ENCODE assay signal across 21 mouse cellular contexts in the genomic region with DNA sequence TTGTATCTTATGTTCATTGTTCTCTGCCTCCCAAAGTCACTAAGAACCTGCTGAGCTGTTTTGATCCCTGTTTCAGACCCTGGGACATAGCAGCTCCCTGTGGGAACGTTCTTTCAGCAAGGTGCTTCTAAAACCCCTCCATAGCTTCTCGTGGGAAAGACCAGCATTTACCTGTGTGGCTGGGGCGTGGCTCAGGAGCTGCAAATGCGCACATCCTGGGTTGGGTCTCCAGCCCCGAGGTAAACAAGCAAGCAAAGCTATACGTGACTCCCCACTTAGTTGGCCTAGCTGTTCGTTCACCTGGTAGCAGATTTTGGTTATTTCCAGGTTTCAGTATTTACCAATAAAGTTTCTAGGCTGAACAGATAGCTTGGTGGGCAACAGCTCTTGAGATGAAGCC. TPM values are rescaled to one million over a fixed set of nuclear protein-coding genes. Genes with fewer than 3 reads are reported as not detected.
A peak's percentile ranks its signal among the peaks of the same experiment; 100 is the strongest.
DNase-seq lines count a peak whose midpoint lies in the region; ATAC-seq lines count a peak whose summit lies in the region.
"Had no signal": no experiment of that assay in that cellular context is flagged by ENCODE, and none has a peak within 500 bp of the region (broad histone marks: within the 10 kb centered on the region; RNA-seq: fewer than 3 reads in every experiment).

No protein-coding gene starts in this region.

- H3K36me3 ChIP-seq in macrophage (ENCODE audit: inconsistent target): no peaks in the 10 kb centered on the region
- H3K36me3 ChIP-seq: embryonic facial prominence, embryonic 13.5 days; forebrain, embryonic 12.5 days; G1E; heart, embryonic 12.5 days; hindbrain, embryonic 10.5 days had no signal

- no peak overlapping the region for H3K4me3 ChIP-seq in macrophage (ENCODE audit: inconsistent target)
- H3K4me3 ChIP-seq: embryonic facial prominence, embryonic 13.5 days; forebrain, embryonic 12.5 days; heart, adult 2 months; heart, embryonic 12.5 days; hindbrain, embryonic 10.5 days had no signal

- 94% methylated on average over 7 of the region's 7 CpGs for WGBS in macrophage (ENCODE audit: missing documents)

- ATAC-seq in CD4-positive, CD25-positive, alpha-beta regulatory T cell, adult 4 months: no peak
- peak; percentile 30 for ATAC-seq in activated CD4-positive, CD25-positive, alpha-beta regulatory T cell, adult 4 months
- ATAC-seq in megakaryocyte progenitor cell, adult 5-6 weeks (replicated peaks; ENCODE audit: poor library complexity): no peak
- ATAC-seq: forebrain, embryonic 16.5 days; inflammation-experienced regulatory T-cells, adult 6 months; intestine, postnatal 0 days had no signal

- H3K27ac ChIP-seq in macrophage: peak overlapping the region; percentile 97
- H3K27ac ChIP-seq: embryonic facial prominence, embryonic 13.5 days; forebrain, embryonic 12.5 days; heart, adult 2 months; hindbrain, embryonic 10.5 days; hindbrain, embryonic 14.5 days had no signal

- DNase-seq in CD4-positive, CD25-positive, alpha-beta regulatory T cell, adult 2 months (ENCODE audit: low read depth, low spot score): peak; percentile 77
- DNase-seq in CD4-positive helper T cell, adult 2 months (ENCODE audit: low read depth, low spot score): peak; percentile 76
- DNase-seq in urinary bladder, postnatal 36 days (ENCODE audit: low spot score in 2 of 2): no peak
- DNase-seq in ovary, postnatal 14 days (ENCODE audit: low spot score): no peak
- DNase-seq: cerebellum, adult 11 months; cerebellum, adult 9-10 months; gastrocnemius, postnatal 10 days; heart, adult 2 months had no signal

- H3K79me2 ChIP-seq in macrophage (ENCODE audit: inconsistent target): peaks cover 7% of the 10 kb centered on the region

RNA-seq across cellular contexts. Expression of gene Slc25a19, which starts 4.2 kb away (rescaled TPM):
- 10 to 100 TPM; 93.6 to 98.8 TPM for polyA plus RNA-seq in CD4-positive, CD25-positive, alpha-beta regulatory T cell, adult 4 months (2017; shearing (Covaris generic))
- polyA plus RNA-seq in activated CD4-positive, CD25-positive, alpha-beta regulatory T cell, adult 4 months (2017; shearing (Covaris generic)): 10 to 100 TPM; 68.7 to 90.3 TPM
- 10 to 100 TPM; 11.5 to 92.4 (median 48.7) TPM for total RNA-seq in macrophage (2018; cell fraction: chromatin; rRNA removed)
- total RNA-seq in macrophage (2018; cell fraction: cytosol; rRNA removed): 10 to 100 TPM in 25 of 26 experiments, 1 to 10 TPM in 1; 8.4 to 30.4 (median 22.0) TPM
- total RNA-seq in macrophage (2018; cell fraction: nucleus; rRNA removed): 10 to 100 TPM; 15.6 to 83.5 (median 39.5) TPM
- 14.9 to 26.4 TPM (median 17.0 TPM) in 3 replicates for polyA plus RNA-seq in macrophage (2018)
- 8.7 and 10.2 TPM in 2 replicates for total RNA-seq in megakaryocyte progenitor cell, adult 5-6 weeks (2015)
- 15.2 and 18.2 TPM in 2 replicates for total RNA-seq in megakaryocyte progenitor cell, adult 5-6 weeks (2017)

RNA-seq across cellular contexts. Expression of gene Mif4gd, which starts 19.5 kb away (rescaled TPM):
- polyA plus RNA-seq in CD4-positive, CD25-positive, alpha-beta regulatory T cell, adult 4 months (2017; shearing (Covaris generic)): 100 to 1,000 TPM; 208 to 251 TPM
- polyA plus RNA-seq in activated CD4-positive, CD25-positive, alpha-beta regulatory T cell, adult 4 months (2017; shearing (Covaris generic)): 100 to 1,000 TPM; 230 to 231 TPM
- 10 to 100 TPM; 17.5 to 86.6 (median 58.6) TPM for total RNA-seq in macrophage (2018; cell fraction: chromatin; rRNA removed)
- total RNA-seq in macrophage (2018; cell fraction: cytosol; rRNA removed): 10 to 100 TPM; 38.8 to 58.2 (median 50.4) TPM
- 100 to 1,000 TPM in 1 of 26 experiments, 10 to 100 TPM in 25; 30.6 to 102 (median 72.1) TPM for total RNA-seq in macrophage (2018; cell fraction: nucleus; rRNA removed)
- polyA plus RNA-seq in macrophage (2018): 24.9 to 57.5 TPM (median 29.7 TPM) in 3 replicates
- 20.4 and 27.4 TPM in 2 replicates for total RNA-seq in megakaryocyte progenitor cell, adult 5-6 weeks (2015)
- 17.7 and 23.0 TPM in 2 replicates for total RNA-seq in megakaryocyte progenitor cell, adult 5-6 weeks (2017)

RNA-seq across cellular contexts. Expression of gene Gga3, which starts 28.4 kb away (rescaled TPM):
- 10 to 100 TPM; 35.0 to 43.9 TPM for polyA plus RNA-seq in CD4-positive, CD25-positive, alpha-beta regulatory T cell, adult 4 months (2017; shearing (Covaris generic))
- polyA plus RNA-seq in activated CD4-positive, CD25-positive, alpha-beta regulatory T cell, adult 4 months (2017; shearing (Covaris generic)): 10 to 100 TPM; 23.1 to 26.5 TPM
- 100 to 1,000 TPM in 17 of 26 experiments, 10 to 100 TPM in 9; 46.6 to 225 (median 115) TPM for total RNA-seq in macrophage (2018; cell fraction: chromatin; rRNA removed)
- 10 to 100 TPM; 12.4 to 32.6 (median 22.4) TPM for total RNA-seq in macrophage (2018; cell fraction: cytosol; rRNA removed)
- total RNA-seq in macrophage (2018; cell fraction: nucleus; rRNA removed): 100 to 1,000 TPM in 5 of 26 experiments, 10 to 100 TPM in 21; 28.6 to 160 (median 60.7) TPM
- polyA plus RNA-seq in macrophage (2018): 15.8 to 69.3 TPM (median 37.7 TPM) in 3 replicates
- 27.9 and 28.3 TPM in 2 replicates for total RNA-seq in megakaryocyte progenitor cell, adult 5-6 weeks (2015)
- total RNA-seq in megakaryocyte progenitor cell, adult 5-6 weeks (2017): 17.0 and 40.0 TPM in 2 replicates

RNA-seq across cellular contexts. Expression of gene Mrps7, which starts 28.5 kb away (rescaled TPM):
- polyA plus RNA-seq in CD4-positive, CD25-positive, alpha-beta regulatory T cell, adult 4 months (2017; shearing (Covaris generic)): 10 to 100 TPM; 26.9 to 31.1 TPM
- polyA plus RNA-seq in activated CD4-positive, CD25-positive, alpha-beta regulatory T cell, adult 4 months (2017; shearing (Covaris generic)): 10 to 100 TPM; 28.2 to 29.8 TPM
- 10 to 100 TPM in 12 of 26 experiments, 1 to 10 TPM in 14; 2.4 to 16.2 (median 8.0) TPM for total RNA-seq in macrophage (2018; cell fraction: chromatin; rRNA removed)
- total RNA-seq in macrophage (2018; cell fraction: cytosol; rRNA removed): 10 to 100 TPM; 21.8 to 37.3 (median 29.2) TPM
- 10 to 100 TPM in 18 of 26 experiments, 1 to 10 TPM in 8; 7.1 to 24.1 (median 11.5) TPM for total RNA-seq in macrophage (2018; cell fraction: nucleus; rRNA removed)
- polyA plus RNA-seq in macrophage (2018): 21.1 to 35.5 TPM (median 25.6 TPM) in 3 replicates
- total RNA-seq in megakaryocyte progenitor cell, adult 5-6 weeks (2015): 56.9 and 63.7 TPM in 2 replicates
- 43.2 and 50.3 TPM in 2 replicates for total RNA-seq in megakaryocyte progenitor cell, adult 5-6 weeks (2017)

Comparison
In these comparisons a context has a peak if more than half of its experiments do, and no peak if none do; other contexts are left out.
1. DNase-seq: peak in CD4-positive, CD25-positive, alpha-beta regulatory T cell, adult 2 months (single experiment) and CD4-positive helper T cell, adult 2 months (single experiment); none in urinary bladder, postnatal 36 days (0 of 2) and ovary, postnatal 14 days (single experiment).